ENCODE assay signal across 9 mouse cellular contexts in the genomic region with DNA sequence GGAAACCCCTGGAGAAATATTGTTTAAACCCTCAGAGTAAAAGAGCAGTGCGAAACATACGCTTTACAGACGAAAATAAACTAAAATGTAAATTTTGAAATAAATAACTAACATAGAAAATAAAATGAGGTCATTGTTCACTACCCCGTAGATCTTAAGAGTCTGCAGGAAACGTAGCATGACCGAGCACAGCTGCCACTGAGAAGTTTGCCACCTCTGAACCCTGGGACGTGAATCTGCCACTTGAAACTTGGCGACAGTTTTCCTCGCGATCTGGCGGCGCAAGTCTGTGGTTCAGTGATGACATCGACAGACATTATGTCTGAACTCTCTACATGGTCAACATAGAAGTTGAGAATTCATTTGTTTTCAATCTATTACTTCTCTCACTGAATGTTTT.
"Had no signal": no experiment of that assay in that cellular context is flagged by ENCODE, and none has a peak within 500 bp of the region (broad histone marks: within the 10 kb centered on the region; RNA-seq: fewer than 3 reads in every experiment).

No protein-coding gene starts in this region.

- H3K4me3 ChIP-seq: layer of hippocampus, adult 2 months; limb, embryonic 13.5 days; midbrain, embryonic 15.5 days; neural tube, embryonic 12.5 days had no signal

- H3K27ac ChIP-seq: layer of hippocampus, adult 2 months; limb, embryonic 13.5 days; liver, embryonic 14.5 days; midbrain, embryonic 15.5 days; neural tube, embryonic 12.5 days; stomach, postnatal 0 days had no signal

- ATAC-seq: midbrain, embryonic 15.5 days had no signal

- H3K4me2 ChIP-seq: limb, embryonic 13.5 days; midbrain, embryonic 15.5 days; neural tube, embryonic 12.5 days had no signal

- H3K9ac ChIP-seq: limb, embryonic 13.5 days; liver, embryonic 14.5 days; midbrain, embryonic 15.5 days; neural tube, embryonic 12.5 days had no signal

- DNase-seq: left cerebral cortex, postnatal 4 days; lung, adult 18-20 months; thymus, postnatal 4 days had no signal

- H3K9me3 ChIP-seq: limb, embryonic 13.5 days; midbrain, embryonic 15.5 days; neural tube, embryonic 12.5 days had no signal

- H3K4me1 ChIP-seq: limb, embryonic 13.5 days; midbrain, embryonic 15.5 days; neural tube, embryonic 12.5 days had no signal

- H3K27me3 ChIP-seq: limb, embryonic 13.5 days; midbrain, embryonic 15.5 days; neural tube, embryonic 12.5 days had no signal
